Mouse (Mus musculus) heart, postnatal 4 days (tissue): ENCODE data around the gene Mybpc2. TPM values are rescaled to one million over a fixed set of nuclear protein-coding genes. Genes with fewer than 3 reads are reported as not detected.
A peak's percentile ranks its signal among the peaks of the same experiment; 100 is the strongest.

Experiments
- DNase-seq: peaks from one replicate; pipeline ENCODE4 v3.0.0; 2021
- total RNA-seq, 2 experiments: library from RNA; stranded (reverse); gene quantifications; 2 replicates each; pipeline ENCODE4 v1.2.3; 2021

Mybpc2 gene
- total RNA-seq, 2 experiments from 2014 or later, result 15.3 to 15.8 TPM

DNA sequence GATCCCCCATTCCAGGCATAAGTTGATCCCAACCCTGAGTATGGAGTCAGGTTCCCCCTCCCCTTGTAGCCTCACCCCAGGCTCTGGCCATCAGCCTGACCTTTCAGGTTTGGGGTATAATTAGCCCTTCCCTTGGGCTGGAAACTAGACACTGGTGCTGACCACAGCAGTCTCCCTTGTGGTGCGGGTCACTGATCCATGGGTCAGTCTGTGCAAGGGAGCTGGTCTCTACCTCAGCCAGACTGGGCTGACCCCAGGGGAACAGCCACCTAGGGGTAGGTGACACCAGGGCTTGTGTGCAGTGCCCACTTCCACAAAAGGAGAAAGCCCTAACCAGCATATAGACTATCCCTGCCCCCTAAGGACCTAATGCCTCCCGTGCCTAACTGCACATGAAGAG lies 1.4 kb downstream of the Mybpc2 start:
- no peak for DNase-seq

DNA sequence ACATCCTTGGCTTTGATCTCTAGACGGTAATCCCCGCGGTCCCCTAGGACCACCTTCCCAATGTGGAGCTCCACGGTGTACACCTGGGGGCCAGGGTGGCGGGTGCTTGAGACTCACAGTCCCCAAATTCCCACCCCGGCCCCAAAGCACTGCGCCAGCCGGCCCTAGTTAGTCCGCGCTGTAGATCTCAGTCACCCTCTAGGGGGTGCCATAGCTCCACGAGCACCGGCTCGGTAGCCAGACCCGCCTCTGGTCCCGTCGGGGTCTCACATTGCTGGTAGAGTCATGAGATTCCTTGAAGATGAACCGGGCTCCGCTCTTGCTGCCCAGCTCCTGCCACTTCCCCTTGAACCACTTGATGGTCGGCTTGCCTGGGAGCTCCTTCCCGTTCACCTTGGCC lies 2.7 kb downstream of the Mybpc2 start:
- DNase-seq, result peak; percentile 77

DNA sequence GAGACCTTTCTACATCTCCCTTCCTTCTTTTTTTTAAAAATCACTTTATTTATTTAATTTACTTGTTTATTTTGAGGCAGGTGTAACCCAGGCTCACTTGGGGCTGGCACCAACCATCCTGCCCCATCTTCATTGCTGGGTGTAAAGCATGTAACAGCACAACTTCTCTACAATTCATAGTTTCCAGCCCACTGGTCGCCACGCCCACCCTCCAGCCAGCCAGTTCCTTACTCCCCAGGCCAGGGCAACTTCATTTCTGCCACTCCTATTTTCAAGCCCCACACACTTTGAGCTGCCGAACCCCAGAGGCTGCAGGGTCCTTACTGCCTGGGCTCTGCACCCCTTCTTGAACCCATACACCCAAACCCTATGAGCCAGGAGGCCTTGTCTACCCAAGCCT lies 3.5 kb downstream of the Mybpc2 start:
- no peak for DNase-seq

DNA sequence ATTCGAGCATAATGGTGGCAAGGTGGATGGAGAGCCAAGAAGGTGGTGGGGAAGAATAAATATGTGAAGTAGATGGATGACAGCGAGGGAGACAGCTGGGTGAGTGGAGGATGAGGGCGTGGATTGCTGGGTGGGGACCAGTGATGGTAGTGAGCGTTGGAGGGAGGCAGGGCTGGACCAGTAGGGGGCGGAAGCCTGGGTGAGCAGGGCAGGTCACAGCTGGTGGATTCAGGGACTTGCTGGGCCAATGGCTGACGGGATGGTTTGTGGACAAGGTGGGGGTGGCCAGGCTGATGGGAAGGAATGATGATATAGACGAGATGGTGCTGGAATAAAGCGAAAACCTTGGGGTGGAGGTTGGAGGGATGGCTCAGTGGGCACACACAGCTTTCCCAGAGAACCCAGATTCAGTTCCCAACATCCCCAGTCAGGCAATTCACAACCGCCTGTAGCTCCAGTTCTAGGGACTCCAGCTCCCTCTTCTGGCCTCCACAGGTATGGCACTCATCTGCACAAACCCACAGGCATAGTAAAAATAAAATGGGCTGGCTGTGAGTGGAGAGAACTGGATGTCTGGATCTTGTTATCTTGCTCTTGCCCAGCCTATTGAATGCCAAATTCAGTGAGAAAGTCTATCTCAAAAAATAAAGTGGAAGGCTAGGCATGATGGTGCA lies 5.1 kb downstream of the Mybpc2 start:
- no peak for DNase-seq

DNA sequence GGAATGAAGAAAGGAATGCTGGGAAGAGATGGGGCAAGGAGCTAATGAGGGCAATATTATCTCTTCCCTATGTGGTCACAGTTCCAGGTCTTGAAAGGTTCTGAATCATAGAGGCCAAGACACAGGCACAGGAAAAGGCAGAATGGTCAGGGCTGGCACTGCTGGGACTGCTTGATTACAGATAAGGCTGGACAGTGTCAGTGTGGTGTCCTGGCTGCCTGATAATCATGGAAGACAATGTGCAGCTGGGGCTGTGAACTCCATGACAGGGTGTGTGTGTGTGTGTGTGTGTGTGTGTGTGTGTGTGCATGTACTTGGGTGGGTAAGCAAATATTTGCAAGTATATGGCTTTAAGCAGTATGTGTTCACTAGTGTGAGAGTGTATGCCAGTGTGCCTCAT lies 17.0 kb downstream of the Mybpc2 start:
- DNase-seq, result no peak

DNA sequence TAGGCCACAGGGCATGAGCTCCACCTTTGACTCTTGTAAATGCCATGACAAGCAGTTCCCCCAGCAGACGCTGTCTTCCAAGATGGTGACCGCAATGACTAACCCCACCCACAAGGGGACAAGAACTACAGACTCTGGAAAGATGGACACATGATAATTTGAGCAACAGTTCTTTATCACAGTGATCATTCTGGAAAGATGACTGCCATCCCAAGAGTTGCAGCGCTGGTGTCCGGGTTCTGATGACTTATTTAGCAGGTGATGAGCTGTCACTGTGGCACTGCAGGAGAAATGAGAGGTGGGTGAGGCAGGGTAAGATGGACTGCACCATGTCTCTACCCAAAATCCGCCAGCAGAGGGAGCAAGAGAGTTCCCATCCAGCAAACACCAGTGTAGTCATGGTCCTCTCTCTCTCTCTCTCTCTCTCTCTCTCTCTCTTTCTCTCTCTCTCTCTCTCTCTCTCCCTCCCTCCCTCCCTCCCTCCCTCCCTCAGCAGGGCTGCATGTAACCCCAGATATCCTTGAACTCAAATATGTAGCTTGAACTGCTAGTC lies 22.8 kb downstream of the Mybpc2 start:
- peak; percentile 83 for DNase-seq

DNA sequence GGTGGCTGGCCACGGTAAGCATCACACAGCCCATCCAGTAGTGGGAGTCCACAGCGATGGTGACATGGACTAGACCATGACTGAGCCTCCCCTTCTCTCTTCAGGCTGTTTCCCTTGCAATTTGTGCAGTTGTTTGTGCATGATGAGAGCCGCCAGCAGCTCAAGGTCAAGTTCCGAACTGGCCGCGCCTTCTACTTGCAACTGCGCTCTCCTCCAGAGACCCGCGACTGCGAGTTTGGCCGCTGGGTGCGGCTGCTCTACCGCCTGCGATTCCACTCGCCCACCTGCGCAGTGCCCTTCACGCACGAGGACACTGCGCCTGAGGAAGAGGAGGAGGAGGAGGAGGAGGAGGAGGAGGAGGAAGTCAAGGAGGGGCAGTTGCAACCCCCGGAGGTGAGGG lies 24.4 kb downstream of the Mybpc2 start:
- no peak for DNase-seq

DNA sequence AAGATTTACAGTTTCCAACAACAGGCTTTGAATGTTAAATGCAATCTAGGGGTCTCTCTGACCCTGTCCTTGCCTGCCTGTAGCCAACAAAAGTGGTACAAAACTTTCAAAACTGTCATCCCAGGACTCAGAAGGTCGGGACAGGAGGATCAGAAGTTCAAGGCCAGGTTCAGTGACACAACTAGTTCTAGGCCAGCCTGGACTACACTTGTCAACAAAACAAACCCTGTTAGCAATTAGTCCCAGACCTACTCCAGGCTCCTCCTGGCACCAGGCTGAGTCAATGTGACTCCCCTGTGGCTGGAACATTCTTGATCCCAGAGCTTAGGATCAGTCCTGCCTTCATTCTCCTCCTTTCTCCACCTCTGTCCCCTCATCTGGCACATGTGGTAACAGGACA lies 25.5 kb downstream of the Mybpc2 start:
- DNase-seq, result no peak

DNA sequence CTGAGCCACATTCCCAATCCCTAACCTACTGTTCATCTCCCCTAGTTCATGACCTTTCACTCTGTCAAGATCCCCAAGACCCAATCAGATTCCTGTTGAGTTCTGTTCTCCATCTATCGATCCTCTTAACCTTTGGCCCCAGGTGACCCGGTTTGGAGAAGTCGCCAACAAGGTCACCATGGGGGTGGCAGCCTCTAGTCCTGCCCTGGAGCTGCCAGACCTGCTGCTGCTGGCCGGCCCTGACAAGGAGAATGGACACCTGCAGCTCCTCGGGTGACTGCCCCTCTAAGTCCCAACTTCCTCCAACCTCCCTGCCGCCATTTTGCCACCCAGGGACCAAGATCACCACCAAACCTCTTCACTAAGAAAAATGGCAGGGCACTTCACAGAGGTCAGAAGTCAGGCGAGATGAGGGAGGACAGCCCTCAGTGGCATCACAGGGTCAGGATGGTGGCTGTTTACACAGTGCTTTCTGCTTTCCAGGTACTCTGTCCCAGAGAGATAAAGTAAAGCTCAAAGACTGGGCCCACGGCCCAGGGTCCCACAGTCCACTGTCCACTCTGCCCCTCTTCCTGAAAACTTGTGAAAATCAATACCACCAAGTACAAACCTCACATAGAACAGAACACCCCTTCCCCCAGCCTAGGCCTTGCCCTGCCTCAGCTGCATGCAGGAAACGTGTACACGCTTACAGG lies 26.9 kb downstream of the Mybpc2 start:
- DNase-seq, result no peak

DNA sequence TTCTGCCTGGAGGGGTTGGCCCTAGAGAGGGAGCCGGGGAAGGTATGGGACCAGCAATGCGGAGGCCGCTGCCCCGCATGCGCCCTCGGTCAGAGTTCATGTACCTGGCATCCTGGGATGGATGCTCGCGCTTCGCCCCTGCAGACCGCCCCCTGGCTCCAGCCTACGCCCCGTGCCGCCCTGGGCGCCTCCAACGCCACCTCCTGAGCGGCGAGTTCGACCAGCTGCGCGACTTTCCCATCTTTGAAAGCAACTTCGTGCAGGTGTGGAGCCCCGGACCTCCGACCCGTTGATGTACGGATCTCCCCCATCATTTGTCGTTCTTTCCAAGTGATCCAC lies 27.7 kb downstream of the Mybpc2 start:
- DNase-seq, result no peak

DNA sequence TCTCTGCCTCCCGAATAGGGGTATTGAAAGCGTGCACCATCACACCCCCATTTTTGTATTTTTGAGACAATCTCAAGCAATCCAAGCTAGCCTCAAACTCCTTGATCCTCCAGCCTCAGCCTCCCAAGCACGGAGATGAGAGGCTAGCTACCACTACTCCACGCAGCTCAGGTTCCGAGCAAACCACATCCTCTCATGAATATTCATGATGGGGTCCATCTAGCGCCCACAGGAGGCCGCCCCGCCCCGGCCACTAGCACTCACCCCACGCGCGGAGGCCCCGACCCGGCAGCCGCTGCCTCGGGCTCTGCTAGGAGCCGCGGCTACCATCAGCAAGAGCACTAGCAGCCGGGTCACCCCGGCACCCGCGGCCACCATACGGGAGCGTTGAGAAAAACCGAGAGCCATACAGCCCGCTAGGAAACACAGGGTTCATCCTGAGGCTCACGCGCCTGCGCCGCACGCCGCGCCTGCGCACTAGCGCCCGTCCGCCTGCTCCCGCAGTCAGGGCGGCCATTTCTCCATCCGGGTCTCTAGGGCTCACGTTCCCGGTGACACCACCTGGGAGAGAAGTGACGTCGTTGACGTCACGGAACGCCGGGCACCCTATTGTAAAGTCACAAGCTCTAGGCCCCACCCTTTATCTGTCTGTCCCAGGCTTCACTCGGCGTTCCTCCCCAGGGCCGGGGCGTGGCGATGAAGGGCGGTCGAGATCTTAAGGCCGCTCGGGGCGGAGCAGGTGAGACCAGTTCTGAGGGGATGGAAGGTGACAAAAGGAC lies 28.3 kb downstream of the Mybpc2 start, which contains the start of the genes Emc10 and Fam71e1:
Emc10 (minus strand) TSS at position 538 of the 779 bp plus-strand sequence.
Fam71e1 (plus strand) TSS at position 590 of the 779 bp plus-strand sequence.
- DNase-seq, result peak; percentile 97

DNA sequence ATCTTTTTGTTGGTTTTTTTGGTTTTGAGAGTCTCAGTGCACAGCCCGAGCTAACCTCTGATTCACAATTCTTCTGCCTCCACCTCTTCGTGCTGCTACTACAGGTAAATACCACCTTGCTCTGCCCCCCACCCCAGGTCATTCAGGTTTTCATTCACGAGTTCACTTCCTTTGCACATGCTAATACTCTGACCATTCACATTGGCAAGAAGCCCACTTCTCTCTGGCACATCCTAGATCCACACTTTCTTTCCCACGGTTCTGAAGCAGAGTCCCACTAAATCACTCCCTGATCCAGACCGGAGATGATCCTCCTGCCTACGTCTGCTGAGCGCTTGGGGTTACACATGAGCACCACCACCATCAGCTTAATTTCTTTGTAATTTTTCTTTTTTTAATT lies 29.4 kb downstream of the Mybpc2 start:
- DNase-seq, result no peak

DNA sequence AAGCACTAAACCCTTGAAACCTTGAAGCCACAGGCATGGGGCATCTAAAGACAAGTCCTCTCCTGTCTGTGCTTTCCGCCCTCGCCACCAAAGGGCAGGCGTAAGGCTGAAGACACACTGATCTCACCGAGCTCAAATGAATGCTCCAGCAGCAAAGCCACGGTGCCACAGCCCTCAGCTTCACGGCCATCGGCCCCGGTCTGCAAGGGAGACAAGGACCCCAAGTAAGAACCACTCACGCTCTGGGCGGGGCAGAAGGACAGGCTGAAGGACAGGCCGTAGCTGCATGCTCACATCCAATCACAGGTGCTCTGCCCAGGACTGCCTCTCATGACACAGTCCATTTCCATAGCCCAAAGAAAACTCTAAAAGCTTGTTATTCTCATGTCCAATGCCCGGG lies 29.8 kb downstream of the Mybpc2 start:
- DNase-seq, result no peak

DNA sequence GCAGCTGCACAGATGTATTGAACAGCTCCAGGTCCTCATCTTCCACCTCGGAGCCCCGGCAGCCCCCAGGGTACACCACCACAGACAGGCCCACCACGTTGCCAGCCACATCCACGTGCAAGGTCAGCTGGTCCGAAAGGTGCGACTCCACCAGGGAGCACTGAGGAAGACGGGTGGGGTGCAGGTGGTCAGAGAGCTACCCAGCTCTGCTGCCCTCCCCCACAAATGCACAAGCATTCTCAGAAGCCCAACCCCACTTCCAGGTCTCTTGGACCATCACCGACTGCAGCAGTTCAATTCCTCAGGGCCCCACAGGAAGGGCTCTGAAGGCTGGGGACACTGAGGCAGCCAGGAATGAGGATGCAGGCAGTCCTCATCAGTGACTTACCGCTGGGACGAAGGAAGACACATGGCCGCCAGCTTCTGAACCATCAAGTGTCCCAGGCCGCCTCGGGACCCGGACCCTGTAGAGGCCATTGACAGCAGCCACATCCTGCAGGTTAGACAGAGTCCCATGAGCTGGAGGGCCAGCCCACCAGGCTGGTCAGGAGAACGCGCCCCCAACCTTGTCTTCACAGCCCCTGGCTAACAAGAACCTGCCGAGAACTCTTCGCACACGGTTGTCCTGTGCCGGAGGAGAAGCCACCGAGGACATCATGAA lies 32.2 kb downstream of the Mybpc2 start:
- no peak for DNase-seq

DNA sequence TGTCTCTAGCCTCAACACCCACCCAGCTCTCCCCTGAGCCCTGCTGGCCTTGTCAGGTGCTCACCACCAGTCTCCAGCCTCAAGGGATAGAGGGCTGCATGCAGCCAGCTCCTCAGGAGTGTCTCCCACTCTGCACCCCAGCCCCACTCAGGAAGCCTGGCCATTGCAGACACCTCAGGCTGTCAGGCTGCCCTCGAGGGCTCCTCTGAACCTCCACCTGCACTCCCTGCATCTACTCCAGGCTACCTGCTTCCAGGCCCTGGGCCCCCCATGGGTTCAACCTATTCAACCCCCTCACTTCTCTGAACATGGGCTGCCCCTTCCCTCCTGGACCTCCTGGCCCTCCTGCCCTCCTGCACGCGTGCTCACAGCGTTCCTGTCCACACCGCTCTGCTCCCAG lies 33.1 kb downstream of the Mybpc2 start:
- DNase-seq, result no peak

DNA sequence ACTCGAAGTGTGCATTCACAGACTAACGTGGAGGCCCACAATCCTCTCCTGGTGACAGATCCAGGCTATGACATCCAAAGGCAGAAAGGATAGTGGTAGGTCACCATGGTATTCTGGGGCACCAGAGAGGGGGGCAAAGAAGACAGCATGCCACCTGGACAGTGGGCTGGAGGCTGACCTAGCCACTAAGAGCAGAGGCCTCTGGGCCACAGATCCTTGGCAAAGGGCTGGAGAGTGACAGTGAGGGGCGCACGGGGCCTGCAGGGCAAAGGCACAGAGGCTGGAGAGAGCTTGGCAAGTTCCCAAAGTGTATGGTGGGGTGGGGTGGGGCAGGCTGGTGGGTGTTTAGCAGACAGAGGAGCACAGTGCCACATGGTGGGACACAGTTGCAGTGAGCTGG lies 34.2 kb downstream of the Mybpc2 start:
- DNase-seq, result no peak

DNA sequence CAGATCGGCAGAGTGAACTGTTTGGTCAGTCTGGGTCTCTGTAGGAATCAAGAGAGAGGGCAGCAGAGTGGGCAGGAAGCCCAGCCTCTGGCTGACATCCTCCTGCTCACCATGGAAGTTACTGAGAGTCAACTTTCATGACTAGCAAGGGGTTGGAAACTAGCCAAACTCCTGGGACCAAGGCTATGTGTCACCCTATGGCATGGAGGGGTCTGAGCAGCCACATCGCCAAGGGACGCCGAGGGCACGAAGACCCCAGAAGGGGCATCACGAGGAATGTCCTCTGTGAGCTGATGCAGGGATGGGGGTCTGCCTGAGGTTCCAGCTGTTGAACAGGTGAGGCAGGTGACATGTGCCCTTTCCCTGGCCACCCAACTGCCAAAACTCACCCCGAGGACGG lies 35.9 kb downstream of the Mybpc2 start:
- peak; percentile 12 for DNase-seq

DNA sequence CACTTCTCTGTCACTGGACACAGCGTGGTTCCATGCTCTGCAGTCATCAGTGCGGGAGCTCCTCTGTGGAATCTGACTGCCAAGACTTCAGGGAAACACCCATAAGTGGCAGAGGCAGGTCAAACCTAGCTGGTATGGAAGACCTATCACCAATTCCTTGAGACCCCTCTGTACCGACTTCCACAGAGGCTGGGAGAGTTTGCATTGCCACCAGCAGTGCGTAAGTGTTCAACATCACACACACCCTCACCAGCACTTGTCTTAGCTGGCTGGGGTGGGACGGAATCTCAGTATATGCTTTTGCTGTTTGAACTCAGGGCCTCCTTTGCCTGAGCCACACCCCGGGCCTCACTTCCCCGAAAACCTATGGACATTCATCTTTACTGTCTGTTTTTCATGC lies 36.5 kb downstream of the Mybpc2 start:
- no peak for DNase-seq

DNA sequence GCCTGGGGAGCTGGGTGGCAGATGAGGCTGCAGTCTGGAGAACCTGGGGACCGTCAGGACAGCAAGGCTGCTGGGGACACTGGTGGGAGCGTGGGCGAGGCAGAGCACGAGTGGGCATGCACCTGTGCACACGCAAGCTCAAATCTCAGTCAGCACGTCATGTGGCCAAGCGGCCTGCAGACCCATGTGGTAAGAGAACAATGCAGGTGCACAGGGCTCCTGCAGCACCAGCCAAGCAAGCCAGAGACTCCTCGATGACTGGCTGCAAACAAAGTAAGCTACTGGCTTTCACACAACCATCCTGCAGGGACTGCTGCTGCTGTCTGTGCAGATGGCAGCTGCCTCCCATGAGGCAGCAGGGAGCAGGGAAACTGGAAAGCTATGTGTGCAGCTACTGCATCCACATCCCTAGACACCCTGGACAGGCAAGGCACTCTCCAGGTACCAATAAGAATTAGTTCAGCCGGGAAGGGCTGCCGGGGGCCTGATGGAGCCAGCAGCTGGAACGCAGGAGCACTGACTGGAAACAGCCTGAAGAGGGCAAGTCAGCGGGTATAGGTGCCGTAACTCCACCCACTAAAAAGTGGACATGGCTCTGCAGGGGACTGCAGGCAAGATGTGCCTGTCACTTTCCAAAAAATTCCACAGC lies 37.4 kb downstream of the Mybpc2 start:
- peak; percentile 4 for DNase-seq

DNA sequence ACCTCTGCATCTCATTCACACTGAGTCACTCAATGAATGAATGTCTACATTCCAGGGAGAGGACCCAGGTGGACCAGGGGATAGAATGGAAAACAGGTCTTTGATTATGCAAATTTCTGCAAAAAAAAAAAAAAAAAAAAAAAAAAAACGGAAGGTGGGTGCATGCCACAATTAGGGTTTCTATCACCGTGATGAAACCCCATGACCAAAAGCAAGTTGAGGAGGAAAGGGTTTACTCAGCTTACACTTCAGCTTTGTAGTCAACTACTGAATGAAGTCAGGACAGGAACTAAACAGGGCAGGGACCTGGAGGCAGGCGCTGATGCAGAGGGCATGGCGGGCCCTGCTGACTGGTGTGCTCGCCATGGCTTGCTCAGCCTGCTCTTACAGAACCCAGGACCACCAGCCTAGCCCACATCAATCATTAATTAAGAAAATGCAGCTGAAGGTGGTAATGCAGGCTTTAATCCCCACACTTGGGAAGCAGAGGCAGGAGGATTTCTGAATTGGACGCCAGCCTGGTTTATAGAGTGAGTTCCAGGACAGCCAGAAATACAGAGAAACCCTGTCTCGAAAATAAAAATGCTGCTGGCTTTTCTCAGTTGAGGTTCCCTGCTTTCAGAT lies 38.8 kb downstream of the Mybpc2 start:
- no peak for DNase-seq

DNA sequence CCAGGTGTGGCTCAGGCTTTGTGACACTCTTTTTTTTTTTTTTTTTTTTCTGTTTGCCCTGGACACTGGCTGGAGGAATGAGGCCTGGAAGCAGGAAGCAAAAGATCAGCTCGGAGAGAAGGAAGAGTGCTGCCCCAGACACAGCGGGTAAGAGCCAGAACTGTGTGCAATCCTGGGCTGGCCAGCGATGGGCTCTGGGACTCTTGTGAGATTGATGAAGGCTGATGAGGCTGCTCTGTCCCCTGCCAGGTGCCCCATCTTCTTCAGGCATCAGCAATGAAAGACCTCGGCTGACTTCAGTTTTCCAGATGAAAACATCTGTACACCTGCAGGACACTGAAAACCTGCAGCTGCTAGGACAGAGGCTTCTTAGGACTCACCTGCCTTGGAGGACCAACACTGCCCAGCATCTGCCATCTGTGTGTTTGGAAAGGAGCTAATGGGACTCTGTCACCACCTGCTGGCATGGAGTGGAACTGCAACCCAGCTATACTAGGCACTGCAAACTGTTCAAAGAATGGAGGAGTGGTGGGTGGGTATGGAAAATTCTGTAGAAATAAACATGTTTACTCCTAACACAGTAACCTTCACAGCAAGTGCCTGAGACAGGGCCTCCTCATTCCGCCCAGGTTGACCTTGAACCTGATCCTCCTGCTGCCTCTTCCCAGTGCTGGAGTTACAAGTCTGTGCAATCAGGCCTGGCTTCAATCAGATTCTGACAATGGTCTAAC lies 39.5 kb downstream of the Mybpc2 start:
- DNase-seq, result peak; percentile 86
